Mouse (Mus musculus) frontal cortex, postnatal 36 days (tissue): ENCODE results near the gene Adamtsl1.

ENCODE experiments used
- DNase-seq, 2 experiments: peaks; one replicate each; pipeline ENCODE4 v3.0.0; 2022; ENCODE audit warnings: low spot score in 2 of 2

Gene Adamtsl1

GRCm38 (mm10) chr4:86312366-86312765 lies 798.4 kb downstream of the Adamtsl1 start:
- no peak for DNase-seq

- DNase-seq, result no peak
Observed at GRCm38 (mm10) chr4:86314442-86314841, 800.5 kb downstream of the Adamtsl1 start.

GRCm38 (mm10) chr4:86315122-86315521 lies 801.1 kb downstream of the Adamtsl1 start:
- DNase-seq, result no peak

GRCm38 (mm10) chr4:86317916-86318542 lies 804.1 kb downstream of the Adamtsl1 start:
- DNase-seq, result peak in 1 of 2 experiments; percentile 13

GRCm38 (mm10) chr4:86325411-86325810 lies 811.4 kb downstream of the Adamtsl1 start:
- no peak for DNase-seq

- no peak for DNase-seq
Observed at GRCm38 (mm10) chr4:86326003-86326402, 812.0 kb downstream of the Adamtsl1 start.

- DNase-seq, result no peak
Observed at GRCm38 (mm10) chr4:86326638-86327037, 812.7 kb downstream of the Adamtsl1 start.

GRCm38 (mm10) chr4:86329481-86329880 lies 815.5 kb downstream of the Adamtsl1 start:
- no peak for DNase-seq

GRCm38 (mm10) chr4:86335861-86336415 lies 822.0 kb downstream of the Adamtsl1 start:
- DNase-seq, result no peak

GRCm38 (mm10) chr4:86337216-86337765 lies 823.3 kb downstream of the Adamtsl1 start:
- no peak for DNase-seq

- DNase-seq, result no peak
Observed at GRCm38 (mm10) chr4:86349341-86349740, 835.4 kb downstream of the Adamtsl1 start.

GRCm38 (mm10) chr4:86352121-86352520 lies 838.1 kb downstream of the Adamtsl1 start:
- no peak for DNase-seq

- DNase-seq, result peak in 1 of 2 experiments; percentile 4
Observed at GRCm38 (mm10) chr4:86353550-86353949, 839.6 kb downstream of the Adamtsl1 start.

- peak; percentile 3 to 7 for DNase-seq
Observed at GRCm38 (mm10) chr4:86359398-86359797, 845.4 kb downstream of the Adamtsl1 start.

- DNase-seq, result no peak
Observed at GRCm38 (mm10) chr4:86369055-86369454, 855.1 kb downstream of the Adamtsl1 start.

GRCm38 (mm10) chr4:86373166-86373565 lies 859.2 kb downstream of the Adamtsl1 start:
- no peak for DNase-seq

- DNase-seq, result no peak
Observed at GRCm38 (mm10) chr4:86383124-86383523, 869.2 kb downstream of the Adamtsl1 start.

- no peak for DNase-seq
Observed at GRCm38 (mm10) chr4:86385121-86385520, 871.1 kb downstream of the Adamtsl1 start.

- DNase-seq, result no peak
Observed at GRCm38 (mm10) chr4:86388430-86388829, 874.5 kb downstream of the Adamtsl1 start.

- DNase-seq, result no peak
Observed at GRCm38 (mm10) chr4:86391176-86391575, 877.2 kb downstream of the Adamtsl1 start.

- DNase-seq, result no peak
Observed at GRCm38 (mm10) chr4:86395636-86396035, 881.7 kb downstream of the Adamtsl1 start.

- no peak for DNase-seq
Observed at GRCm38 (mm10) chr4:86396672-86397288, 882.8 kb downstream of the Adamtsl1 start.

GRCm38 (mm10) chr4:86397470-86397869 lies 883.5 kb downstream of the Adamtsl1 start:
- no peak for DNase-seq
